Mouse (Mus musculus) heart, embryonic 10.5 days (tissue): ENCODE data around the gene Ntpcr. TPM values are rescaled to one million over a fixed set of nuclear protein-coding genes. Genes with fewer than 3 reads are reported as not detected.

Experiments used
- DNase-seq: peaks from one replicate; pipeline ENCODE4 v3.0.0-alpha.2; 2017; ENCODE audit warnings: low spot score
- H3K27ac ChIP-seq: fragments of 300-500 bp; sonication (generic); 2 replicates; pipeline ENCODE4 v1.5.1; 2016; ENCODE audit warnings: mild to moderate bottlenecking
- H3K27me3 ChIP-seq: fragments of 300-500 bp; sonication (generic); 2 replicates; pipeline ENCODE4 v1.6.1; 2016; ENCODE audit warnings: mild to moderate bottlenecking; ENCODE audit not compliant: poor library complexity, insufficient read depth, severe bottlenecking
- H3K36me3 ChIP-seq: fragments of 300-500 bp; sonication (generic); 2 replicates; pipeline ENCODE4 v1.6.1; 2016; ENCODE audit warnings: mild to moderate bottlenecking, moderate library complexity
- H3K4me1 ChIP-seq: fragments of 300-500 bp; sonication (generic); 2 replicates; pipeline ENCODE4 v1.6.1; 2016; ENCODE audit warnings: mild to moderate bottlenecking
- H3K4me3 ChIP-seq: fragments of 300-500 bp; sonication (generic); 2 replicates; pipeline ENCODE4 v1.5.1; 2016; ENCODE audit warnings: mild to moderate bottlenecking, moderate library complexity
- H3K9me3 ChIP-seq: fragments of 300-500 bp; sonication (generic); 2 replicates; pipeline ENCODE4 v1.6.1; 2016; ENCODE audit warnings: mild to moderate bottlenecking, moderate library complexity
- WGBS: fragments of 180-500 bp; shearing (Covaris S2); methylation state at CpG from one replicate; pipeline ENCODE4 v1.1.7; 2016; 5-methylcytosine and 5-hydroxymethylcytosine counted together
- polyA plus RNA-seq: library from polyadenylated mRNA; unstranded; fragments of >200 nt; fragmentation: Nextera tagmentation; extraction: Ambion mirVana; gene quantifications from 2 replicates; pipeline ENCODE4 v1.2.1, GENCODE M21; 2016

Gene Ntpcr
- 25.7 and 26.1 TPM in 2 replicates for polyA plus RNA-seq

DNA sequence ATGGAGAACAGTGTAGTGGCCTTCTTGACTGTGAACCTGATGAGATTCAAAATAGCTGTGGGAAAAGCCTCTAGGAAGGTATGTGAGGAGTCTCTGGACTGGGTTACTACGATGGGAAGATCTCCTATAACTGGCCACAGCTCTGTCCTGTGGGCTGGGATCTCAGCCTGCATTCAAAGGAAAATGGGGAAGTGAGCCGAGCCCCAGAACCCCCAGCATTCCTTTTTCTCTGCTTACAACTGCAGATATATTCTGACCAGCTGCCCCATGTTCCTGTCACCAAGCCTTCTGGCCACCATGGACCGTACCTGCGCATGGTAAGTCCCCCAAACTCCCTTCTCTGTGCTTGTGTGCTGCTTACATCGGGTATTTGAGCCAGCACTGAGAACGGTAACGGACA, at the start of gene Ntpcr:
Gene Ntpcr (plus strand): TSS at position 218 of the 400 bp plus-strand sequence.
- H3K4me1 ChIP-seq, result peaks cover 33% of the 10 kb centered on the region
- no peaks in the 10 kb centered on the region for H3K9me3 ChIP-seq
- H3K27ac ChIP-seq, result no peak within 1 kb of the TSS
- WGBS, result 74% methylated on average over 7 of the region's 7 CpGs
- no peaks in the 10 kb centered on the region for H3K36me3 ChIP-seq
- no peak for DNase-seq
- H3K27me3 ChIP-seq, result no peaks in the 10 kb centered on the region
- H3K4me3 ChIP-seq, result no peak within 1 kb of the TSS

DNA sequence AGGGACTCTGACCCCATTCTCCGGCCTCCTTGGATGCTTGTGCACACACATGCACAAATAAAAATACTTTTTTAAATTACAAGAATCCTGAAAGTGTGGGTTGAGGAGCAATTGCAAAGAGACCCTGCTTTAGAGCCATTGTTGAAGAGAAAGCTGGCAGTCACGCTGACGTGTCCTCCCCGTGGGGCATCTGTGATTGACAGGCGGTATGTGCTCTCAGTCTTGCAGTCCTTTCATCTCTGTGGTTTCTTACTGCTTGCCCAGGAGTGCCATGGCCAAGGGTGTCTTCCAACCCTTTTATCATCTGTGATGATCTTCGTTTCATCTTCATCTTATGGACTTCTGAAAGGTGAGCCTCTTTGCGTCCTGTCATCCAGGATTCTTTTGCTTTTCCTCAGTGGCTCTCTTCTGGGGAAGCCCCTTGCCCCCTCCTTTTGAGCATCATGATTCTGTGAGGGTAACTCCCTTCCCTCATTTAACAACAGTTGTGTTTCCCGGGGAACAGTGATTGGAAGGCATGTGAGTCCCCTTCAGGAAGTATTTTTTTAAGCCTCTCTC, 48.8 kb upstream of the Ntpcr start:
- no peaks in the 10 kb centered on the region for H3K36me3 ChIP-seq
- no peak overlapping the region for H3K4me3 ChIP-seq
- H3K4me1 ChIP-seq, result peaks cover 15% of the 10 kb centered on the region
- H3K27ac ChIP-seq, result no peak overlapping the region
- no peak for DNase-seq
- no peaks in the 10 kb centered on the region for H3K9me3 ChIP-seq
- H3K27me3 ChIP-seq, result no peaks in the 10 kb centered on the region
- WGBS, result 50% methylated on average over 8 of the region's 8 CpGs

DNA sequence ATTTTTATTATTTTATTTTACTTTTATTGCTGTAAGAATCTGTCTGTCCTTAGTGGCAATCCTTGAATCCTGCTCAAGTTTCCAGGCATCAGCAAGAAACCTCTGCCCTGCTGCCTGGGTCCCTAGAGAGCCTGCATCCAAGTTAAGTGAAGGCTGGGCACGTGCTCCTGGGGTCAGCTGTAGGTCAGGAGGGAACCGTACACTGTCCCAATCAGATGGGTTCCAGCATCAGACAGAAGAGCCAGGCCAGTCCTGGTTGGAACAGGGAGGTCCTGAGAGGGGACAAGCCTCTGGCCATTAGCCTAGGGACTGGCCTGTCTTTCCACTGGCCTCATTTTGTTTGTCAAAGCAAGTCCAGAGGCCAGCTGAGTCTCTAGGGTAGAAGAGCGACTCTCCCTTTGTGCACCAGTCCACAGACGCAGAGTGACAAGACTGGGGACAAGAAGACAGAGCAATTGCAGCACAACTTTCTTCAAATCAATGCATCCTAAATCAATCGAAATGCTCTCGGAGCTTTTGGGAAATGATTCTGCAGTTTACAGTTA, 44.5 kb upstream of the Ntpcr start:
- Histone ChIP-seq H3K4me1 (peaks cover 23% of the 10 kb centered on the region), H3K27ac (peak overlapping the region; percentile 81), H3K27me3 (no peaks in the 10 kb centered on the region), H3K36me3 (no peaks in the 10 kb centered on the region), H3K9me3 (no peaks in the 10 kb centered on the region), H3K4me3 (no peak overlapping the region)
- 60% methylated on average over 6 of the region's 6 CpGs for WGBS
- no peak for DNase-seq

DNA sequence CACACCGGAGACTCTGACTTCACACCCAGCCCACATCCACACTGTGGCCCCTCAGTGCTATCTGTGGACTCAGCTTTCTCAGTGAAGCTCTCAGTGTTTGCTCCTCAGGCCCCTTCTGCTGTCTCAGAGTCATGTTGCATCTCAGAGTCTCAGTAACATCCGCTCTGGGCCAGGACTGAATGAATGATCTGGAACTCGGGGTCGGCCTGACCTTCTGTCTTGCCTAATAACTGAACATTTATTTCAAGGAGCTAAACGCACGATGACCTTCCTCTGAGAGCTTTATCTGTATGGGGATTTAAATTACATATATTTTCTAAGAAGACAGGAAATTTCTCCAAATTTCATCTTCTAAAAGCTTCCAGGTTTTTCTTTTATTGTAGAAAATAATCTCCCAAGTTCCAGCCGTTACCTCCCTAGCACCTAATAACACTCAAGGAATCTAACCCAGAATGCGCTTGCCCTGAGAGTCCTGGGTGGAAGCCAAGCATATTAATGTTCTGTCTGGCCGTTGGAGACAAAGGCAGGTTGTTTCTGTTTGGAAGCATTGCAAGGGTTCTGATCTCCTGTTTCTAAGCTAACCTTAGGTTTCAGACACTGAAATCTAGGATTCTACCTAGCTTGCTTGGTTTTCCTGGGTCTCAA, 43.4 kb upstream of the Ntpcr start:
- Histone ChIP-seq H3K4me3 (no peak overlapping the region), H3K27ac (peak overlapping the region; percentile 81), H3K36me3 (no peaks in the 10 kb centered on the region), H3K27me3 (no peaks in the 10 kb centered on the region), H3K4me1 (peaks cover 30% of the 10 kb centered on the region), H3K9me3 (no peaks in the 10 kb centered on the region)
- WGBS, result 79% methylated on average over 9 of the region's 9 CpGs
- no peak for DNase-seq

DNA sequence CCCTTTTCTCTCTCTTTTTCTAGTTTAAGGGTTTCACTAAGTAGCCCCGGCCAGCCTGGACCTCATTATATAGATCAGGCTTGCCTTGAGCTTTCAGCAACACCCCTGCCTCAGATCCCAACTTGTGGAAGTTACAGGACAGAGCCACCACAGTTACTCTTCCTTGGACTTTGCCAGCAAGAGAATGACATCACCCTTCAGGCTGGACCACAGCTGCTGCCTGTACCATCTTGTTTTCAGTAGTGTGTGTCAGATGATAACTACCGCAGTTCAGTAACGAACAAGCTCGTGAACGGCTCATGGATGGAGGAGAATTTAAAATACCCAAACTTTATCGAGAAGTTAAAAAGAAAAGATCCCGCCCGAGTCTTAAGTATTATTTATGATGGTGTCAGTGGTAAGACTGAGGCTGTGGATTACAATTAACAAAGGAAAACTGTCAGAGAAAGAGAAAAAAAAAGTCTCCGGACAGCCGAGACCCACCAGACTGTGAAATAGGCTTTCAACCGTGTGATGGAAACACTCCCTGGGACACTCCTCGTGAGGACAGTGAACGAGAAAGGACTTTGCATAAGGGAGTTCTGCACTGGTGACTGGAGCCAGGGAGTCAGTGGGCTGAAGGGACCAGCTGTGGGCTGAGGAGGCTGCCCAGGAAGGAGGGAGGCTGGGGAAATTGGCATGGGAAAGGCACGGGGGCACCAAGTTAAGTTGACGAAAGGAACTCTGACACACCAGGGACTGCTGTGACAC, 39.4 kb upstream of the Ntpcr start:
- H3K27ac ChIP-seq, result 0 out of 2 replicates have a peak overlapping the region, but pooled peaks have one; percentile 25
- DNase-seq, result no peak
- H3K4me1 ChIP-seq, result peaks cover 27% of the 10 kb centered on the region
- WGBS, result 77% methylated on average over 15 of the region's 15 CpGs
- no peaks in the 10 kb centered on the region for H3K9me3 ChIP-seq
- no peak overlapping the region for H3K4me3 ChIP-seq
- H3K36me3 ChIP-seq, result no peaks in the 10 kb centered on the region
- no peaks in the 10 kb centered on the region for H3K27me3 ChIP-seq

DNA sequence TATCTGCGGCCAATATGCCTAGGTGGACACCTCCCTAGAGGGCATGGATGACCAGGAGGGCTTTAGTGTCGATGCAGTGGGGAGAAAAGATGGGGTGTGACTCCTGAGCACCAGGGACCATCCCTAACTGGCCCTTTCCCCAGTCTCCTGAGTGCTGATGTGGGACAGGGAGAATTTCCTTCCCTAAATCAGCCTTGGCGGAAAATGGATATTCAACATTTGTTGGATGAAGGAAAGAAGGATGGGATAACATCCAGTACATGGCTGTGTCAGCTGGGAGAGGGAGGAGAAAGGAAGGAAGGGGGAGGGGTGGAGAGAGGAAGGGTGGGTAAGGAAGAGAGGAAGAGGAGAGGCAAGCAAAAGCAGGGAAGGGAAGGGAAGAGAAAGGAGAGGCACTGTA, 38.8 kb upstream of the Ntpcr start:
- Histone ChIP-seq H3K27ac (no peak overlapping the region), H3K36me3 (no peaks in the 10 kb centered on the region), H3K4me3 (no peak overlapping the region), H3K4me1 (peaks cover 20% of the 10 kb centered on the region; the same call in 1 of the 2 replicates), H3K9me3 (no peaks in the 10 kb centered on the region), H3K27me3 (no peaks in the 10 kb centered on the region)
- no peak for DNase-seq
- 83% methylated on average over 3 of the region's 3 CpGs for WGBS

DNA sequence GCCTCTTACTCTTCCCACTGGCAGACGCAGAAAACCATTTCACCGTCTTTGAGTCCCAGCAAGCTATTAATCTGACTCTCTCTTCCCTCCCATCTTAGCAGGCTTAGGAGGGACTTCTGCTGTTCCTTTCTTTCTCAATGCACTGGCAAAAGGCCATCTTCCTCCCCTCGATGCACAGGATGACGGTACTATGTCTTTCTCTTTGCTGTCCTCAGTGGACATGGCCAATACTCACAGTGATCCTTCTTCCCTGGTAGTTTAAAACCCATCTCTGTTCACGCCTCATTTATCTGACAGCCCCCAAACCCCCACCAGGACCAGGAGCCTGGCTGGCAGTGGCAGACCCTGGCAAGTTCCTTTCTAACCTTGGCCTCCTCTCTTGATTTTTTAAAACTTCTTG, 37.3 kb upstream of the Ntpcr start:
- Histone ChIP-seq H3K9me3 (no peaks in the 10 kb centered on the region), H3K27ac (no peak overlapping the region), H3K27me3 (no peaks in the 10 kb centered on the region), H3K36me3 (no peaks in the 10 kb centered on the region), H3K4me3 (no peak overlapping the region), H3K4me1 (peaks cover 18% of the 10 kb centered on the region; the same call in 1 of the 2 replicates)
- WGBS, result 65% methylated on average over 5 of the region's 5 CpGs
- DNase-seq, result no peak

DNA sequence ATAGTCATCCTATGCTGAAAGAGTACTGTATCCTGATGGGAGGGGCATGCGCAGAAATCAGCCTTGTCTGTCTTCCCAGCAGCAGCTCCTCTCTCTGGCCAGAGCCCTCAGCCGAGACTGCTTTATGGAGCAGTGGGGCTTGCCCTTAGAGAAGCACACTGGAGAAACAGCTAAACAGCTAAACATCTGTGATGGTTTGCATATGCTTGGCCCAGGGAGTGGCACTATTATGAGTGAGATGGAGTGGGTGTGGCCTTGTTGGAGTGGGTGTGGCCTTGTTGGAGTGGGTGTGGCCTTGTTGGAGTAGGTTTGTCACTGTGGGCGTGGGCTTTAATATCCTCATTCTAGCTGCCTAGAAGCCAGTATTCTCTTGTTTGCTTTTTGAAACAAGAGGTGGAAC, 36.6 kb upstream of the Ntpcr start:
- Histone ChIP-seq H3K4me1 (peaks cover 18% of the 10 kb centered on the region; the same call in 1 of the 2 replicates), H3K27ac (no peak overlapping the region), H3K4me3 (no peak overlapping the region), H3K9me3 (0 out of 2 replicates have a peak, but pooled peaks cover under 1% of the 10 kb centered on the region), H3K36me3 (no peaks in the 10 kb centered on the region), H3K27me3 (no peaks in the 10 kb centered on the region)
- WGBS, result 81% methylated on average over 3 of the region's 3 CpGs
- DNase-seq, result no peak

DNA sequence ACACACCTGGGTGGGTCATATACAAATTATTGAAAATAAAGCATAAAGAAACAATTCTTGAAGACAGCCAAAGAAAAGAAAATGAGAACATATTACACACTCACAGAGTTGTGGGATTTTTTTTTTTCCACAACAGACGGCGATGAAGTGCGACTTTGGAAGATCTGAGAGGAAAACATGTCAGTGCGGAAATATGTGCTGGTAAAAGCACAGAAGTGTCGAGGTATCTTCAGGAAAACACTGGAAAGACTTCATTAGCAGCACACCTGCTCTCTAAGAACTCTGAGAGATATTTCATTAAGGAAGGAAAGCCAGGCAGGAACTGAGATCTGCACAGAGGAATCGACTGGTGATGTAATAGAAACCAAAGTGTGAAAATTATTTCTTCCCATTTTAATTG, 33.8 kb upstream of the Ntpcr start:
- 84% methylated on average over 6 of the region's 6 CpGs for WGBS
- Histone ChIP-seq H3K27ac (no peak overlapping the region), H3K9me3 (peaks cover 7% of the 10 kb centered on the region; the same call in 1 of the 2 replicates), H3K36me3 (no peaks in the 10 kb centered on the region), H3K4me1 (0 out of 2 replicates have a peak, but pooled peaks cover 3% of the 10 kb centered on the region), H3K27me3 (no peaks in the 10 kb centered on the region), H3K4me3 (no peak overlapping the region)
- no peak for DNase-seq

DNA sequence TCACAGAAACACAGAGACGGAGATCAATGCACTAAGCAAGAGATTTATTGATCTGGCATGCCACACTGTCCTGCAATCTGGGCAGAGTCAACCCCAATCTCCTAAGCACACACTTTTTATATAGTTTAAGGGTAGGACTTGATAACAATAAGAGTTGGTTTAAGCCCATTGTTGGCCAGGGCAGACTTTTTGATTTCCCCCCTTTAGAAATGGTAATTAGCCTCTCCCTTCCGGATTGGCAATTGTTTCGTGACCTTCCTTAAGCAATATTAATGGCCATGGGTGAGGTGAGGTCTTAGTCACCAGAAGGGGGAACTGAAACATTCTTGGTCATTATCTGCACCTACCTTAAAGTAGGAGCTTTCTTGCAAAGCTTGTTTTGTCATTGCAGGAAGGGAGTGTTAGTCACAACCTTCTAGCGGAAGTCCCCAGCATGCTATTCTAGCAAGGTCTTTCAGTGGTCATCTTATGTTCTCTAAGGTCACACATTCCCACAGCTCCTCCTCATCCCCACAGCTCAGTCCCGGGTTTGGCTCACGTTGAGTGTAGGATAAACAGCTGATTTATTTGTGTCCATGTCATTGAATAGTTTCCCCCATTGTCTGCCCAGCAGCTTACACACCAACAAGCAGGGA, 30.3 kb upstream of the Ntpcr start:
- H3K4me1 ChIP-seq, result no peaks in the 10 kb centered on the region
- H3K9me3 ChIP-seq, result peaks cover 7% of the 10 kb centered on the region; the same call in 1 of the 2 replicates
- no peak overlapping the region for H3K27ac ChIP-seq
- DNase-seq, result no peak
- H3K4me3 ChIP-seq, result no peak overlapping the region
- H3K27me3 ChIP-seq, result no peaks in the 10 kb centered on the region
- no peaks in the 10 kb centered on the region for H3K36me3 ChIP-seq
- 78% methylated on average over 6 of the region's 6 CpGs for WGBS

DNA sequence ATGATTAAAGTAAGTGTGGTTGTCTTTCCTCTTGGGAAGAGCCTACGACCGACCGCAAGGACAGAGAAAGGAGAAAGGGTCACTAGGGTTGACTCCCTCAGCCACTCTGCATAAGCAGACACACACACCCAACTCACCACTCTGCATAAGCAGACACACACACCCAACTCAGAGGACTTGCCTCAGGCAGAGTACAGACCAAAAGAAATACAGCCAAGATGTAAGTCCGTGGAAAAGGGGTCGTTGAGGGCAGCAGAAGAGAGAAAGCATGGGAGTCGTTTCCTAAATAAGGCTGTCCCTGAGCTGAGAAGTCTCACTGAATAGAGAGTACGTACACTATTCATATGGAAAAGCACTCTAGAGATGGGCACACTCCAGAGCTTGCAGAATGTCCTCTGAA, 29.4 kb upstream of the Ntpcr start:
- Histone ChIP-seq H3K9me3 (peaks cover 7% of the 10 kb centered on the region; the same call in 1 of the 2 replicates), H3K4me1 (no peaks in the 10 kb centered on the region), H3K27me3 (no peaks in the 10 kb centered on the region), H3K27ac (no peak overlapping the region), H3K4me3 (no peak overlapping the region), H3K36me3 (no peaks in the 10 kb centered on the region)
- 82% methylated on average over 7 of the region's 7 CpGs for WGBS
- no peak for DNase-seq

DNA sequence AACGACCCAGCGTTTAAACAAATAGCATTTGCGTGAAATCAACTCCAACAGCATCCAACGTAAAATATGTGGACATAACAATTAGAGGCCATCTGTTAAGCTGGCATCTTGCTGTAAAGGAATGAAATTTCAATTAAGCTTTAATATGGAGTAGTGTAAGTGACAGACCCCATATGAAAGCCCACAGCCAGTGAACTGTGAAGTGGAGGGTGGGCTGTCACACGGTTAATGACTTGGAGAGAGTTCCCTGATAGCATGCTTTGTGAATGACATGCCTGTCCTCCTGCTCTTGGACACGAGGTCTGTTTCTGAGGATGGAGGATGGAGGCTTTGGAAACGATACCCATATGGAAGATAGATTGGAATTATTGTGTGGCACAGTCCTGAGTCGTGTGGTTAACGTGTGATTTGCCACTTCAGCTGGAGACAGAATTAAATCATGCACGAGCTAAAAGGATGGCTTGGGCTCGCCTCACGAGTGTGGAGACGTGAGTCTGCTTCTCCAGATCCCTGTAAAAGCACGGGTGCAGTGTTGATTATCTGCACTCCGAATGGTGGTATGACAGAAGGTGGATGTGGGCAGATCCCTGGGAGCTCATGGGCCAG, 26.8 kb upstream of the Ntpcr start:
- Histone ChIP-seq H3K27ac (no peak overlapping the region), H3K4me3 (no peak overlapping the region), H3K36me3 (no peaks in the 10 kb centered on the region), H3K4me1 (no peaks in the 10 kb centered on the region), H3K9me3 (peaks cover 7% of the 10 kb centered on the region; the same call in 1 of the 2 replicates), H3K27me3 (no peaks in the 10 kb centered on the region)
- no peak for DNase-seq
- 78% methylated on average over 15 of the region's 15 CpGs for WGBS
